In genomic region chr8:105223850-105224249, GRCm38 (mm10) we compare ENCODE assay signal across 10 mouse cellular contexts. TPM values are rescaled to one million over a fixed set of nuclear protein-coding genes. Genes with fewer than 3 reads are reported as not detected.
DNase-seq lines count a peak whose midpoint lies in the region; ATAC-seq and TF ChIP-seq lines count a peak whose summit lies in the region.
"Had no signal": no experiment of that assay in that cellular context is flagged by ENCODE, and none has a peak within 500 bp of the region (broad histone marks: within the 10 kb centered on the region; RNA-seq: fewer than 3 reads in every experiment).

No protein-coding gene starts in this region.

- TF ChIP-seq CTCF in heart, adult 2 months (IDR thresholded peaks at IDR 0.05) = no peak

- H3K4me2 ChIP-seq in intestine, embryonic 14.5 days (ENCODE audit: low read length) = peak overlapping the region; percentile 75
- no peak overlapping the region; the same call in 1 of the 2 replicates for H3K4me2 ChIP-seq in intestine, embryonic 15.5 days (replicated peaks)
- peak overlapping the region; percentile 85; the same call in 1 of the 2 replicates for H3K4me2 ChIP-seq in limb, embryonic 14.5 days (replicated peaks; ENCODE audit: low read depth, low read length, severe bottlenecking)

- ATAC-seq in intestine, embryonic 14.5 days (replicated peaks; ENCODE audit: low FRiP score, low TSS enrichment, low read depth) = no peak
- ATAC-seq in intestine, embryonic 15.5 days = no peak
- ATAC-seq in limb, embryonic 14.5 days (ENCODE audit: low FRiP score, low read depth) = no peak

- intact Hi-C loops in heart, adult 2 months (cut with DNase I) = loop anchor here (2.0 kb wide), 3 partner anchors 31 to 65 kb away; partner anchors contain the start of genes 4931428F04Rik, B3gnt9 and Cbfb

- H3K9ac ChIP-seq in intestine, embryonic 14.5 days (ENCODE audit: low read length) = no peak overlapping the region
- no peak overlapping the region for H3K9ac ChIP-seq in intestine, embryonic 15.5 days
- H3K9ac ChIP-seq in heart, adult 2 months (ENCODE audit: low read depth, low read length) = no peak overlapping the region
- H3K9ac ChIP-seq in limb, embryonic 14.5 days (ENCODE audit: low read depth, low read length, severe bottlenecking) = 0 out of 2 replicates have a peak overlapping the region, but pooled peaks have one; percentile 66

- TF ChIP-seq EP300 in heart, adult 2 months (IDR thresholded peaks at IDR 0.05; ENCODE audit: insufficient read depth, low read depth, low read length) = no peak

- H3K4me3 ChIP-seq in intestine, embryonic 14.5 days (ENCODE audit: low read depth, low read length) = no peak overlapping the region
- no peak overlapping the region for H3K4me3 ChIP-seq in intestine, embryonic 15.5 days (replicated peaks)
- H3K4me3 ChIP-seq in heart, adult 2 months = peak overlapping the region; percentile 82; the same call in 1 of the 2 replicates
- H3K4me3 ChIP-seq in limb, embryonic 14.5 days (replicated peaks; ENCODE audit: low read length) = no peak overlapping the region; the same call in 1 of the 2 replicates

- H3K4me1 ChIP-seq in intestine, embryonic 14.5 days (replicated peaks; ENCODE audit: control insufficient read depth, insufficient read depth, low read length) = peaks cover 11% of the 10 kb centered on the region
- peaks cover 9% of the 10 kb centered on the region for H3K4me1 ChIP-seq in intestine, embryonic 15.5 days (replicated peaks)
- H3K4me1 ChIP-seq in heart, adult 2 months (ENCODE audit: control insufficient read depth, insufficient read depth, low read length) = peaks cover 2% of the 10 kb centered on the region; the same call in 1 of the 2 replicates
- peaks cover 9% of the 10 kb centered on the region for H3K4me1 ChIP-seq in limb, embryonic 14.5 days (ENCODE audit: control insufficient read depth, insufficient read depth, low read length)

- no peak for DNase-seq in intestine, embryonic 14.5 days (ENCODE audit: low spot score)
- peak; percentile 5 for DNase-seq in adrenal gland, postnatal 25 days
- DNase-seq in heart, adult 2 months = peak in 1 of 2 experiments; percentile 24
- no peak for DNase-seq in limb, embryonic 14.5 days (ENCODE audit: low spot score)
- no peak for DNase-seq in thymus, postnatal 14 days
- no peak for DNase-seq in adipocyte (ENCODE audit: low spot score)
- no peak for DNase-seq in kidney, adult 11 months
- DNase-seq: cerebellum, postnatal 14 days had no signal

- H3K79me2 ChIP-seq in heart, adult 2 months (replicated peaks; ENCODE audit: control insufficient read depth, insufficient read depth, low read length) = no peaks in the 10 kb centered on the region

- peak overlapping the region; percentile 87 for H3K27ac ChIP-seq in intestine, embryonic 14.5 days (ENCODE audit: low read depth)
- H3K27ac ChIP-seq in intestine, embryonic 15.5 days = no peak overlapping the region
- H3K27ac ChIP-seq in heart, adult 2 months = peak overlapping the region; percentile 87
- H3K27ac ChIP-seq in limb, embryonic 14.5 days (replicated peaks; ENCODE audit: low read depth, low read length) = peak overlapping the region; percentile 90; the same call in 1 of the 2 replicates

- 75% methylated on average over 7 of the region's 7 CpGs for WGBS in intestine, embryonic 14.5 days
- WGBS in intestine, embryonic 15.5 days = 80% methylated on average over 7 of the region's 7 CpGs
- 63% methylated on average over 7 of the region's 7 CpGs for WGBS in heart, adult 2 months
- WGBS in limb, embryonic 14.5 days = 59% methylated on average over 7 of the region's 7 CpGs

- H3K27me3 ChIP-seq in intestine, embryonic 14.5 days (replicated peaks; ENCODE audit: control insufficient read depth, insufficient read depth, low read length) = no peaks in the 10 kb centered on the region
- no peaks in the 10 kb centered on the region for H3K27me3 ChIP-seq in intestine, embryonic 15.5 days (replicated peaks)
- H3K27me3 ChIP-seq in heart, adult 2 months (ENCODE audit: control insufficient read depth, insufficient read depth, low read length) = no peaks in the 10 kb centered on the region
- no peaks in the 10 kb centered on the region for H3K27me3 ChIP-seq in limb, embryonic 14.5 days (ENCODE audit: control insufficient read depth, insufficient read depth, low read length)

- H3K9me3 ChIP-seq in intestine, embryonic 14.5 days (ENCODE audit: control insufficient read depth, low read length) = no peaks in the 10 kb centered on the region
- no peaks in the 10 kb centered on the region for H3K9me3 ChIP-seq in intestine, embryonic 15.5 days
- no peaks in the 10 kb centered on the region for H3K9me3 ChIP-seq in limb, embryonic 14.5 days (ENCODE audit: control insufficient read depth, low read length)

- TF ChIP-seq POLR2A in heart, adult 2 months (IDR thresholded peaks at IDR 0.05; ENCODE audit: insufficient read depth, low read depth, low read length) = no peak
- no peak for TF ChIP-seq POLR2A in limb, embryonic 14.5 days (IDR thresholded peaks at IDR 0.05; ENCODE audit: borderline replicate concordance, extremely low read depth, insufficient read depth, insufficient read length)

- H3K36me3 ChIP-seq in intestine, embryonic 14.5 days (ENCODE audit: control insufficient read depth, insufficient read depth, low read length) = no peaks in the 10 kb centered on the region
- no peaks in the 10 kb centered on the region for H3K36me3 ChIP-seq in intestine, embryonic 15.5 days
- peaks cover 4% of the 10 kb centered on the region; the same call in 1 of the 2 replicates for H3K36me3 ChIP-seq in heart, adult 2 months (ENCODE audit: control insufficient read depth, insufficient read depth, low read length)
- no peaks in the 10 kb centered on the region for H3K36me3 ChIP-seq in limb, embryonic 14.5 days (ENCODE audit: control insufficient read depth, insufficient read depth, low read length)

RNA-seq across cellular contexts. Expression of gene D230025D16Rik, which starts 1.1 kb away (rescaled TPM):
- polyA plus RNA-seq in intestine, embryonic 14.5 days (2014; fragmentation: Nextera tagmentation; extraction: Ambion mirVana) = 29.5 and 29.8 TPM in 2 replicates
- polyA plus RNA-seq in intestine, embryonic 15.5 days (2015; fragmentation: Nextera tagmentation; extraction: Ambion mirVana) = 20.6 and 21.8 TPM in 2 replicates
- total RNA-seq in adrenal gland, postnatal 25 days (2021) = 27.9 and 34.5 TPM in 2 replicates
- 10 to 100 TPM; 19.2 to 20.3 TPM for total RNA-seq in heart, adult 2 months (2021)
- 16.5 and 23.7 TPM in 2 replicates for polyA plus RNA-seq in heart, adult 2 months (2012; rRNA removed)
- polyA plus RNA-seq in limb, embryonic 14.5 days (2012; rRNA removed) = 30.1 and 32.8 TPM in 2 replicates
- 27.3 and 31.5 TPM in 2 replicates for polyA plus RNA-seq in limb, embryonic 14.5 days (2014; fragmentation: Nextera tagmentation; extraction: Ambion mirVana)

RNA-seq across cellular contexts. Expression of gene B3gnt9, which starts 31.1 kb away (rescaled TPM):
- polyA plus RNA-seq in intestine, embryonic 14.5 days (2014; fragmentation: Nextera tagmentation; extraction: Ambion mirVana) = 19.1 and 20.3 TPM in 2 replicates
- polyA plus RNA-seq in intestine, embryonic 15.5 days (2015; fragmentation: Nextera tagmentation; extraction: Ambion mirVana) = 18.8 and 19.5 TPM in 2 replicates
- 1.2 and 2.1 TPM in 2 replicates for total RNA-seq in adrenal gland, postnatal 25 days (2021)
- 1 to 10 TPM; 3.5 to 5.2 TPM for total RNA-seq in heart, adult 2 months (2021)
- polyA plus RNA-seq in heart, adult 2 months (2012; rRNA removed) = 7.1 and 8.5 TPM in 2 replicates
- 40.8 and 52.7 TPM in 2 replicates for polyA plus RNA-seq in limb, embryonic 14.5 days (2012; rRNA removed)
- polyA plus RNA-seq in limb, embryonic 14.5 days (2014; fragmentation: Nextera tagmentation; extraction: Ambion mirVana) = 38.9 and 42.9 TPM in 2 replicates

RNA-seq across cellular contexts. Expression of gene Tradd, which starts 40.6 kb away (rescaled TPM):
- 26.2 and 26.8 TPM in 2 replicates for polyA plus RNA-seq in intestine, embryonic 14.5 days (2014; fragmentation: Nextera tagmentation; extraction: Ambion mirVana)
- 36.7 and 39.2 TPM in 2 replicates for polyA plus RNA-seq in intestine, embryonic 15.5 days (2015; fragmentation: Nextera tagmentation; extraction: Ambion mirVana)
- total RNA-seq in adrenal gland, postnatal 25 days (2021) = 18.7 and 21.7 TPM in 2 replicates
- total RNA-seq in heart, adult 2 months (2021) = 1 to 10 TPM; 3.9 to 4.9 TPM
- 4.3 and 4.6 TPM in 2 replicates for polyA plus RNA-seq in heart, adult 2 months (2012; rRNA removed)
- 12.8 and 13.6 TPM in 2 replicates for polyA plus RNA-seq in limb, embryonic 14.5 days (2012; rRNA removed)
- polyA plus RNA-seq in limb, embryonic 14.5 days (2014; fragmentation: Nextera tagmentation; extraction: Ambion mirVana) = 26.2 and 26.3 TPM in 2 replicates

RNA-seq across cellular contexts. Expression of gene Fbxl8, which starts 40.6 kb away (rescaled TPM):
- polyA plus RNA-seq in intestine, embryonic 14.5 days (2014; fragmentation: Nextera tagmentation; extraction: Ambion mirVana) = 4.5 and 4.9 TPM in 2 replicates
- polyA plus RNA-seq in intestine, embryonic 15.5 days (2015; fragmentation: Nextera tagmentation; extraction: Ambion mirVana) = 4.4 and 5.0 TPM in 2 replicates
- 3.7 and 4.5 TPM in 2 replicates for total RNA-seq in adrenal gland, postnatal 25 days (2021)
- 1 to 10 TPM; 1.8 to 2.5 TPM for total RNA-seq in heart, adult 2 months (2021)
- 3.6 and 4.1 TPM in 2 replicates for polyA plus RNA-seq in heart, adult 2 months (2012; rRNA removed)
- 4.0 and 5.6 TPM in 2 replicates for polyA plus RNA-seq in limb, embryonic 14.5 days (2012; rRNA removed)
- 2.9 and 3.7 TPM in 2 replicates for polyA plus RNA-seq in limb, embryonic 14.5 days (2014; fragmentation: Nextera tagmentation; extraction: Ambion mirVana)

RNA-seq across cellular contexts. Expression of gene Hsf4, which starts 45.8 kb away (rescaled TPM):
- polyA plus RNA-seq in intestine, embryonic 14.5 days (2014; fragmentation: Nextera tagmentation; extraction: Ambion mirVana) = 0.35 TPM in 1 of 2 replicates, not detected in the other
- polyA plus RNA-seq in intestine, embryonic 15.5 days (2015; fragmentation: Nextera tagmentation; extraction: Ambion mirVana) = 0.10 and 0.11 TPM in 2 replicates
- 0.70 and 1.1 TPM in 2 replicates for total RNA-seq in adrenal gland, postnatal 25 days (2021)
- total RNA-seq in heart, adult 2 months (2021) = 1 to 10 TPM; 2.7 to 3.9 TPM
- polyA plus RNA-seq in heart, adult 2 months (2012; rRNA removed) = 4.3 and 5.4 TPM in 2 replicates
- 0.47 and 0.62 TPM in 2 replicates for polyA plus RNA-seq in limb, embryonic 14.5 days (2012; rRNA removed)
- polyA plus RNA-seq in limb, embryonic 14.5 days (2014; fragmentation: Nextera tagmentation; extraction: Ambion mirVana) = 0.14 TPM in 1 of 2 replicates, not detected in the other
- polyA plus RNA-seq: thymus, postnatal 0 days had no signal
